Mouse (Mus musculus) stomach, postnatal 0 days (tissue): ENCODE data around the gene Mrtfa. TPM values are rescaled to one million over a fixed set of nuclear protein-coding genes. Genes with fewer than 3 reads are reported as not detected.
"Not testable (repeated sequence)": the region's sequence is repeated elsewhere in the genome, so short reads cannot be mapped to it uniquely, and the experiment has no call there.

Source experiments
- ATAC-seq: fragments of 200-750 bp; cut with Nextera tagmentation; 2 replicates; pipeline ENCODE4 v1.8.0; 2017; ENCODE audit not compliant: low FRiP score, low TSS enrichment
- DNase-seq: peaks from one replicate; pipeline ENCODE4 v3.0.0-alpha.2; 2016; ENCODE audit warnings: low spot score
- H3K27ac ChIP-seq: fragments of 300-500 bp; sonication (generic); replicated peaks from 2 replicates; pipeline ENCODE4 v1.5.1; 2014; ENCODE audit warnings: mild to moderate bottlenecking, control low read depth
- H3K27me3 ChIP-seq: fragments of 300-500 bp; sonication (generic); 2 replicates; pipeline ENCODE4 v1.6.1; 2014; ENCODE audit warnings: low read length; ENCODE audit not compliant: control insufficient read depth, insufficient read depth
- H3K36me3 ChIP-seq: fragments of 300-500 bp; sonication (generic); 2 replicates; pipeline ENCODE4 v1.6.1; 2014; ENCODE audit warnings: low read length, mixed read lengths; ENCODE audit not compliant: control insufficient read depth, insufficient read depth
- H3K4me1 ChIP-seq: fragments of 300-500 bp; sonication (generic); replicated peaks from 2 replicates; pipeline ENCODE4 v1.6.1; 2014; ENCODE audit warnings: antibody characterized with exemption; ENCODE audit not compliant: control insufficient read depth, insufficient read depth
- H3K4me2 ChIP-seq: fragments of 300-500 bp; sonication (generic); replicated peaks from 2 replicates; pipeline ENCODE4 v1.6.1; 2014; ENCODE audit warnings: low read depth, mild to moderate bottlenecking, control low read depth, moderate library complexity
- H3K4me3 ChIP-seq: fragments of 300-500 bp; sonication (generic); 2 replicates; pipeline ENCODE4 v1.5.1; 2014; ENCODE audit warnings: low read depth, low read length, control low read depth
- H3K9ac ChIP-seq: fragments of 300-500 bp; sonication (generic); 2 replicates; pipeline ENCODE4 v1.6.1; 2014; ENCODE audit warnings: mild to moderate bottlenecking, low read length, control low read depth, mixed read lengths
- H3K9me3 ChIP-seq: fragments of 300-500 bp; sonication (generic); 2 replicates; pipeline ENCODE4 v1.6.1; 2016; ENCODE audit warnings: low read length; ENCODE audit not compliant: control insufficient read depth
- CTCF ChIP-seq: IDR thresholded peaks from 2 replicates; pipeline ENCODE4 v1.5.1; 2016; ENCODE audit warnings: antibody characterized with exemption, low read depth, mild to moderate bottlenecking, moderate library complexity
- EP300 ChIP-seq: optimal IDR thresholded peaks from 2 replicates; pipeline ENCODE3; 2016; ENCODE audit warnings: antibody characterized with exemption
- WGBS: fragments of 180-500 bp; shearing (Covaris S2); extraction: QIAGEN DNeasy Blood & Tissue Kit; methylation state at CpG from one replicate; pipeline ENCODE4 v1.1.7; 2014; 5-methylcytosine and 5-hydroxymethylcytosine counted together
- polyA plus RNA-seq: library from polyadenylated mRNA; unstranded; fragments of >200 nt; fragmentation: Nextera tagmentation; extraction: Ambion mirVana; gene quantifications from 2 replicates; pipeline ENCODE4 v1.2.1, GENCODE M21; 2015

The Mrtfa gene
- polyA plus RNA-seq, 1 experiment from 2014 or later = 12.6 TPM

- ATAC-seq (no peak), DNase-seq (no peak)
- TF ChIP-seq EP300 = no peak
- no peak for TF ChIP-seq CTCF
- Histone ChIP-seq H3K4me2 (no peak overlapping the region), H3K27ac (no peak overlapping the region), H3K4me3 (no peak overlapping the region), H3K9me3 (no peaks in the 10 kb centered on the region), H3K9ac (no peak overlapping the region), H3K4me1 (no peaks in the 10 kb centered on the region), H3K27me3 (no peaks in the 10 kb centered on the region), H3K36me3 (no peaks in the 10 kb centered on the region)
- 68% methylated on average over 6 of the region's 6 CpGs for WGBS
These were observed 35.2 kb upstream of the Mrtfa start for GRCm38 (mm10) chr15:81225732-81226131.

DNA sequence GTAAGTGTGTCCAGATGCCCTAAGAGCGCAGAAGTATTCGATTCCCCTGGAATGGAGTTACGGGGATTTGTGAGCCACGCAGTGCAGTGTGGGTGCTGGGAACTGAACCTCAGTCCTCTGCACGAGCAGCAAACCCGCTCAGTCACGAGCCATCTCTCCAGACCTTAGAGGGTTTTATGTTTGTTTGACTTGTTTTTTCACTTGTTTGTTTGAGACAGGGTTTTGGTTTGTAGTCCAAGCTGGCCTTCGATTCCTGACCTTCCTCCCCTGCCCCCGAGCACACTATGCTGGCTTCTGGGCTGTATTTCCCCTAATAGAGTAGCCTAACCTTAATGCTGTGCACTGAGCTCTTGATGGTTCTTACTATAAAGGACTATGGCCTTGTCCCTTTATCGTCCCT is 34.5 kb upstream of the Mrtfa start:
- Histone ChIP-seq H3K27me3 (no peaks in the 10 kb centered on the region), H3K36me3 (no peaks in the 10 kb centered on the region), H3K4me1 (no peaks in the 10 kb centered on the region), H3K27ac (no peak overlapping the region), H3K4me2 (no peak overlapping the region), H3K4me3 (no peak overlapping the region), H3K9me3 (no peaks in the 10 kb centered on the region), H3K9ac (no peak overlapping the region)
- 84% methylated on average over 10 of the region's 10 CpGs for WGBS
- no peak for ATAC-seq
- DNase-seq = no peak
- no peak for TF ChIP-seq CTCF
- TF ChIP-seq EP300 = no peak

DNA sequence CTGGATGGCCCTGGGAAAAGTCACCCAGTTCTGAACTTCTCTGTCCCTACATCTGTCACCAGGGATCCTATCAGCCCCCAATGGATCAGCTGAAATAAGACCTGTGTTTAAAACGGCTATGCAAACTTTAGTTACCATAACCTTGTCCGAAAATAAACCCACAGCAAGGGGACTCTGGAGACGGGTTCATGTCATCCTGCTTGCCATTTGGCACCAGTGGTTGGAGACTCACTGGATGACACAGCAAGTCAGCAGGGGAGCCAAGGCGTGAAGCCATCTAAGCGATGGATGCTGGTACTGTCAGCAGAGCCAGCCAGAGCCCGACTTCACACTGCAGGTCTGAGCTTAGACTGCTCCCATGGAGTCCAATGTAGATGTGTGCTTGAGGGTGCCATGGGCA is 30.9 kb upstream of the Mrtfa start:
- no peak for TF ChIP-seq EP300
- no peak for TF ChIP-seq CTCF
- Histone ChIP-seq H3K36me3 (no peaks in the 10 kb centered on the region), H3K4me2 (no peak overlapping the region), H3K27ac (no peak overlapping the region), H3K4me3 (no peak overlapping the region), H3K4me1 (no peaks in the 10 kb centered on the region), H3K9me3 (no peaks in the 10 kb centered on the region), H3K27me3 (no peaks in the 10 kb centered on the region), H3K9ac (no peak overlapping the region)
- 59% methylated on average over 6 of the region's 6 CpGs for WGBS
- DNase-seq (no peak), ATAC-seq (no peak)

DNA sequence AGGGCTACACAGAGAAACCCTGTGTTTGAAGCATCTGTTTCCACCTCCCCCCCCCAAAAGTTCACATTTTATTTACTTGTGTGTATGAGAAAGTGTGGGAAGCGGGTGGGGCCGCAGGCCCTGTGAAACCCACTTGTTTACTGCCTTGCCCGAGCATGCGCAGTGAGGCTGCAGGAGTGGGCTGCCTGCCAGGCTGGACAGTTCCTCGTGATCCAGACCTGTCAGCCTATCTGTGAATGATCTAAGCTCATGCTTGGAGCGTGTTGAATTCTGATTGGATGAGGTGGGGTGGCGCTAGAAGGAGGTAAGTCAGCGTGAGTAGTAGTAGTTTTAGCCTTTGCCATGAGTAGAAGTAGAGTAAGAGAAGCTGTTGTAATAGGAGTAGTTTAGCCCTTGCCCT is 29.5 kb upstream of the Mrtfa start:
- H3K27ac ChIP-seq, H3K27me3 ChIP-seq, H3K4me2 ChIP-seq, H3K4me3 ChIP-seq, H3K4me1 ChIP-seq, ATAC-seq, H3K9ac ChIP-seq, H3K9me3 ChIP-seq, H3K36me3 ChIP-seq, DNase-seq: not testable (repeated sequence)
- WGBS = 61% methylated on average over 8 of the region's 8 CpGs

DNA sequence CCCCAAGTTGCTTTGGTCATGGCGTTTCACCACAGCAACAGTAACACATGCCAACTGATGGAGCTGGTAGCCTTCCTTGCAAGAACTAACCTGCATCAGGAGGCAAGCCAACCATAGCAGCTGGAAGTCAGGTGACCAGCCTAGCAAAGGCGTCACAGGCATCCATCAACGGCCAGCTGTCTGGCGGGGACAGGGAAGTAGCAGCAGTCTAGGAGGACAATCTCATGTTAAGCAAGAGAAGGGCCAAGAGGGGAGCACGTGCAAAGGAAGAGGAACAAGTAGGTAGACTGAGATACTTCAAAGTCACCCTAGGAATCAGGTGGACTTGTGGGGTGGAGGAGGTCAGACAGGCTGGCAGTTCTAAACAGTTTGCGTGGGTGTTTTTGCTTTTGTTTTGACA is 28.5 kb upstream of the Mrtfa start:
- Histone ChIP-seq H3K4me2 (no peak overlapping the region), H3K36me3 (no peaks in the 10 kb centered on the region), H3K4me3 (no peak overlapping the region), H3K9me3 (no peaks in the 10 kb centered on the region), H3K4me1 (no peaks in the 10 kb centered on the region), H3K9ac (no peak overlapping the region), H3K27ac (no peak overlapping the region), H3K27me3 (no peaks in the 10 kb centered on the region)
- 67% methylated on average over 6 of the region's 6 CpGs for WGBS
- no peak for ATAC-seq
- no peak for DNase-seq
- no peak for TF ChIP-seq CTCF
- no peak for TF ChIP-seq EP300

DNA sequence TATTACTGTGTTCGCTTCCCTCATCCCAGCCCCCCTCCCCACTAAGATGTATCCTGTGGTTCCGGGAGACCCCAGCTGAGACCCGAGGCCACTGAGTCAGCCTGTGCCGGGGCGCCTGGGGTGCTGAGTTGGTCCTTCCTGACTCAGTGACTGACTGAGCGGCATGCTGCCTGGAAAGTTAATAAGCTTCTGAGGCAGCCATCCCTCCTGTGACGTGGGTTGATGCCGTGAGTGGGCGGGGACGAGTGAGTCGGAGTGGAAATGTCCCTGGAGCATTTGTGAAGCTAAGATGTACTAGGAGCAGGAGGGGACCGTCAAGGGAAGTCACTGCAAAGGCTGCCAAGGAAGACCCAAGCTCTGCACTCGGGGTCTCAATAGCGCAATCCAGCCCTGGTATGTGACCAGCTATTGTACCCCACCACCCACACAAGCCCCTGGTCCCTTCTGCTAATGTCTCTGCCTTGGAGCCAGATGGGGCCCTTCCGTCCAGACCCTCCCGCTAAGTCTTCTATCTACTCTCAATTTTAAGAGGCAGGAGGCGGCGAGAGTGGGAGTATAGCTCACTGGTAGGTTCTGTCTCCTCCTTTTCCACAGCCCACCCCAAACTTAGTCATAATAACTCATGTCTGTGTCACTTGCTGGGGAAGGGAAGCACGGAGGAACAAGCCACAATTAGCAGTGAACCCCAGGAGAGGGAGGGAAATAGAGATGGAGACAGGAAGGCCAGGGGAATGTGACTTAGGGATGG is 26.5 kb upstream of the Mrtfa start:
- no peak overlapping the region for H3K4me3 ChIP-seq
- no peak for TF ChIP-seq EP300
- no peak for TF ChIP-seq CTCF
- H3K27me3 ChIP-seq = no peaks in the 10 kb centered on the region
- ATAC-seq (no peak), DNase-seq (no peak)
- H3K27ac ChIP-seq = no peak overlapping the region
- H3K4me2 ChIP-seq = no peak overlapping the region
- 79% methylated on average over 19 of the region's 19 CpGs for WGBS
- no peak overlapping the region for H3K9ac ChIP-seq
- no peaks in the 10 kb centered on the region for H3K4me1 ChIP-seq
- no peaks in the 10 kb centered on the region for H3K36me3 ChIP-seq
- H3K9me3 ChIP-seq = no peaks in the 10 kb centered on the region
